8 mouse cellular contexts compared by ENCODE assay signal in the genomic region with DNA sequence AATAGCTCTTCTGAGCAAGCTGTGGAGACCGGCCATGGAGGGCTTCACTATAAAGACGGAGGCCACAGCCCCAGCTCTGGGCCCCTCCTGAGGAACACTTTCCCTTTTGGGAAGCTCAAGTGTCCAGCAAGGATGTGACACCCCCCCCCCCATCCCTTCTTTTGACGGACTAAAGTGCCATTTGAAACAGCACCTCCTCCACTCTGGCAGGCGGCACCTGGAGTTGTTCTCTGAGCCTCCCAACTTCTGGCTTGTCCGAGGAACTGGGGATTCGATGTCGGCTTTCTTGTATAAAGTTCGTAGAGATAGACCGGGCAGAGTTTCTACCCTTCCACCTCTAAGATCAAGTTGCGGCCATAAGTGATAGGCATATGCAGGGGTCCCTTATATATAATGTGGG.
DNase-seq lines count a peak whose midpoint lies in the region; ATAC-seq and TF ChIP-seq lines count a peak whose summit lies in the region.

No protein-coding gene starts in this region.

- no peaks in the 10 kb centered on the region for H3K36me3 ChIP-seq in heart, embryonic 13.5 days
- no peaks in the 10 kb centered on the region for H3K36me3 ChIP-seq in E14TG2a.4 (ENCODE audit: insufficient read depth, low read length)
- H3K36me3 ChIP-seq in forebrain, embryonic 14.5 days (ENCODE audit: control insufficient read depth, insufficient read depth, low read length): no peaks in the 10 kb centered on the region
- H3K36me3 ChIP-seq in liver, embryonic 16.5 days (ENCODE audit: control insufficient read depth, insufficient read depth): no peaks in the 10 kb centered on the region

- peak overlapping the region; percentile 85 for H3K4me2 ChIP-seq in heart, embryonic 13.5 days
- peak overlapping the region; percentile 94 for H3K4me2 ChIP-seq in forebrain, embryonic 14.5 days (ENCODE audit: low read length)
- H3K4me2 ChIP-seq in liver, embryonic 16.5 days (ENCODE audit: low read depth, low read length): peak overlapping the region; percentile 77

- peak overlapping the region; percentile 78 for H3K4me3 ChIP-seq in heart, embryonic 13.5 days
- H3K4me3 ChIP-seq in E14TG2a.4 (replicated peaks; ENCODE audit: low read length): peak overlapping the region; percentile 87
- peak overlapping the region; percentile 74 for H3K4me3 ChIP-seq in forebrain, embryonic 14.5 days (ENCODE audit: low read depth, low read length)
- H3K4me3 ChIP-seq in liver, embryonic 16.5 days (ENCODE audit: low read depth, low read length): peak overlapping the region; percentile 70

- peak overlapping the region; percentile 67 for H3K27ac ChIP-seq in heart, embryonic 13.5 days (replicated peaks)
- H3K27ac ChIP-seq in forebrain, embryonic 14.5 days (ENCODE audit: low read depth, low read length): no peak overlapping the region
- peak overlapping the region; percentile 67; the same call in 1 of the 2 replicates for H3K27ac ChIP-seq in liver, embryonic 16.5 days (ENCODE audit: low read length)

- H3K9me3 ChIP-seq in heart, embryonic 13.5 days: no peaks in the 10 kb centered on the region
- no peaks in the 10 kb centered on the region for H3K9me3 ChIP-seq in E14TG2a.4 (ENCODE audit: low read length)
- H3K9me3 ChIP-seq in forebrain, embryonic 14.5 days (replicated peaks; ENCODE audit: control insufficient read depth, low read length): no peaks in the 10 kb centered on the region
- H3K9me3 ChIP-seq in liver, embryonic 16.5 days (replicated peaks; ENCODE audit: control insufficient read depth, low read length): no peaks in the 10 kb centered on the region

- 2% methylated on average over 10 of the region's 10 CpGs for WGBS in heart, embryonic 13.5 days
- 2% methylated on average over 10 of the region's 10 CpGs for WGBS in forebrain, embryonic 14.5 days
- WGBS in liver, embryonic 16.5 days (ENCODE audit: insufficient replicate concordance): 3% methylated on average over 10 of the region's 10 CpGs

- H3K9ac ChIP-seq in heart, embryonic 13.5 days: peak overlapping the region; percentile 90
- peak overlapping the region; percentile 72 for H3K9ac ChIP-seq in forebrain, embryonic 14.5 days (ENCODE audit: low read length)
- H3K9ac ChIP-seq in liver, embryonic 16.5 days (ENCODE audit: low read depth, low read length): peak overlapping the region; percentile 66

- H3K27me3 ChIP-seq in heart, embryonic 13.5 days (replicated peaks): peaks cover 3% of the 10 kb centered on the region; the same call in 1 of the 2 replicates
- H3K27me3 ChIP-seq in E14TG2a.4 (ENCODE audit: insufficient read depth, low read length): peaks cover 50% of the 10 kb centered on the region
- peaks cover 13% of the 10 kb centered on the region; the same call in 1 of the 2 replicates for H3K27me3 ChIP-seq in forebrain, embryonic 14.5 days (replicated peaks; ENCODE audit: control insufficient read depth, insufficient read depth, low read length)
- H3K27me3 ChIP-seq in liver, embryonic 16.5 days (ENCODE audit: control insufficient read depth, insufficient read depth, low read depth, low read length): peaks cover 45% of the 10 kb centered on the region

- intact Hi-C loops in heart, postnatal 25 days (cut with DNase I): loop anchor here (2.0 to 5.0 kb wide), 5 partner anchors 33 to 107 kb away; no protein-coding TSS in a partner anchor

- peaks cover 40% of the 10 kb centered on the region for H3K4me1 ChIP-seq in heart, embryonic 13.5 days
- H3K4me1 ChIP-seq in E14TG2a.4 (replicated peaks; ENCODE audit: low read depth, low read length): peaks cover 26% of the 10 kb centered on the region
- H3K4me1 ChIP-seq in forebrain, embryonic 14.5 days (ENCODE audit: control insufficient read depth, insufficient read depth, low read length): 0 out of 2 replicates have a peak, but pooled peaks cover 3% of the 10 kb centered on the region
- H3K4me1 ChIP-seq in liver, embryonic 16.5 days (ENCODE audit: control insufficient read depth, low read depth, low read length): peaks cover 2% of the 10 kb centered on the region

- TF ChIP-seq CTCF in E14TG2a.4 (conservative IDR thresholded peaks at IDR 0.05; ENCODE audit: low read length): no peak

- no peak for ATAC-seq in heart, embryonic 13.5 days (ENCODE audit: extremely low read depth, insufficient number of reproducible peaks, low FRiP score, low TSS enrichment)
- no peak for ATAC-seq in forebrain, embryonic 14.5 days
- ATAC-seq in liver, embryonic 16.5 days (ENCODE audit: low read depth): no peak
- ATAC-seq in erythroid progenitor cell, adult 5-6 weeks (replicated peaks; ENCODE audit: low FRiP score, poor library complexity, severe bottlenecking): no peak
- ATAC-seq in monocyte, adult 5-6 weeks (replicated peaks; ENCODE audit: insufficient number of reproducible peaks, low FRiP score, low TSS enrichment, poor library complexity, severe bottlenecking): no peak

- DNase-seq in heart, postnatal 25 days (ENCODE audit: low spot score): no peak
- DNase-seq in forebrain, embryonic 14.5 days (ENCODE audit: low spot score): no peak
- DNase-seq in T-cell, adult 2 months (ENCODE audit: low spot score): no peak
